Mouse (Mus musculus) forebrain, embryonic 16.5 days (tissue): ENCODE measurements around the gene Hfe2. TPM values are rescaled to one million over a fixed set of nuclear protein-coding genes. Genes with fewer than 3 reads are reported as not detected.

ENCODE experiments used
- ATAC-seq: fragments of 200-750 bp; cut with Nextera tagmentation; 2 replicates; pipeline ENCODE4 v1.8.0; 2017; ENCODE audit warnings: mild to moderate bottlenecking, moderate library complexity
- H3K27ac ChIP-seq: fragments of 300-500 bp; sonication (generic); 2 replicates; pipeline ENCODE4 v1.5.1; 2014; ENCODE audit warnings: low read length, control low read depth
- H3K27me3 ChIP-seq: fragments of 300-500 bp; sonication (generic); replicated peaks from 2 replicates; pipeline ENCODE4 v1.6.1; 2014; ENCODE audit warnings: low read length; ENCODE audit not compliant: control insufficient read depth, insufficient read depth
- H3K36me3 ChIP-seq: fragments of 300-500 bp; sonication (generic); 2 replicates; pipeline ENCODE4 v1.6.1; 2014; ENCODE audit not compliant: control insufficient read depth, insufficient read depth
- H3K4me1 ChIP-seq: fragments of 300-500 bp; sonication (generic); replicated peaks from 2 replicates; pipeline ENCODE4 v1.6.1; 2014; ENCODE audit warnings: low read length; ENCODE audit not compliant: control insufficient read depth, insufficient read depth
- H3K4me2 ChIP-seq: fragments of 300-500 bp; sonication (generic); 2 replicates; pipeline ENCODE4 v1.6.1; 2014; ENCODE audit warnings: mild to moderate bottlenecking, low read length, control low read depth
- H3K4me3 ChIP-seq: fragments of 300-500 bp; sonication (generic); replicated peaks from 2 replicates; pipeline ENCODE4 v1.5.1; 2014; ENCODE audit warnings: mild to moderate bottlenecking, low read length, control low read depth
- H3K9ac ChIP-seq: fragments of 300-500 bp; sonication (generic); replicated peaks from 2 replicates; pipeline ENCODE4 v1.6.1; 2014; ENCODE audit warnings: low read depth, low read length, control low read depth
- H3K9me3 ChIP-seq: fragments of 300-500 bp; sonication (generic); 2 replicates; pipeline ENCODE4 v1.6.1; 2016; ENCODE audit warnings: low read length; ENCODE audit not compliant: control insufficient read depth
- WGBS: fragments of 180-500 bp; shearing (Covaris S2); extraction: QIAGEN DNeasy Blood & Tissue Kit; methylation state at CpG from one replicate; pipeline ENCODE4 v1.1.7; 2014; 5-methylcytosine and 5-hydroxymethylcytosine counted together
- polyA plus RNA-seq: library from polyadenylated mRNA; unstranded; fragments of >200 nt; fragmentation: Nextera tagmentation; extraction: Ambion mirVana; gene quantifications from 2 replicates; pipeline ENCODE4 v1.2.1, GENCODE M21; 2015

The Hfe2 gene
- polyA plus RNA-seq, 1 experiment from 2014 or later, result 1.1 TPM

GRCm38 (mm10) chr3:96551890-96552289, 26.9 kb downstream of the Hfe2 start:
- no peaks in the 10 kb centered on the region for H3K9me3 ChIP-seq
- H3K27ac ChIP-seq, result no peak overlapping the region
- no peaks in the 10 kb centered on the region for H3K27me3 ChIP-seq
- H3K36me3 ChIP-seq, result no peaks in the 10 kb centered on the region
- no peak for ATAC-seq
- WGBS, result 67% methylated on average over 7 of the region's 7 CpGs
- no peak overlapping the region for H3K4me3 ChIP-seq
- no peak overlapping the region for H3K4me2 ChIP-seq
- peaks cover 22% of the 10 kb centered on the region for H3K4me1 ChIP-seq
- no peak overlapping the region for H3K9ac ChIP-seq

DNA sequence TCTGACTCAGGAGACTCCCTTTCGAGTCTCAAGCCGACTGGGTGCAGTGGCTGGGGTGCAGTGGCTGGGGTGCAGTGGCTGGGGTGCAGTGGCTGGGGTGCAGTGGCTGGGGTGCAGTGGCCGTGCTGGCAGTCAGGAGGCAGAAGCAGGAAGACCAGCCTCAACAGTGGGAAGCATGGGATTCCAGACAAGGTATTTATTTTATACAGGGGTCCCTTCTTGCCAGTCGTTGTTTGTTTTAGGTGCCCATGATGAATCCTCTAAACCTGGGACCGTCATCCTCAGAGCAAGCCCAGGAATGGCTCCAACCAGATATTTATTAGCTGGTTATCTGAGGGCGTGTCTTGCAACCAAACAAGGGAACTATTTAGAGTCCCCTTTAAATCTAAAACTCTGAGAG, 28.6 kb downstream of the Hfe2 start:
- ATAC-seq, result no peak
- H3K36me3 ChIP-seq, result no peaks in the 10 kb centered on the region

DNA sequence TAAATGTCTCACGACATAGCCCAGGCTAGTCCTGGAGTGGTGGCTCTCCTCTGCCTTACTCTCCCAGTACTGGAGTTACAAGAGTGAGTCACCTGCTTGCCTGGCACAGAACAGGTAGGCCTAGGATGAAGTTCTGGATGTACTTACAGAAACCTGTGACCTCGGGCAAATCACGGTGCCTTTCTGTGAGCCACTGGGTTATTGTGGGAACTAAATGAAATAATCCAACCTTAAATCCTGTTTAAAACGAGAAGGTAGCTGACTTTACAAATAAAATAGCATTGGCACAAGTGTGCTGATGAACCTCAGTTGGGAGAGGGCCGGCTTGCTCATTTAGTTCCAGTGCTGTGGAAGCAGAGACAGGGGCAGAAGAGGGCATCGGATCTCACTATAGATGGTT, 29.3 kb downstream of the Hfe2 start:
- Histone ChIP-seq H3K4me3 (no peak overlapping the region), H3K27ac (no peak overlapping the region), H3K4me1 (peaks cover 28% of the 10 kb centered on the region), H3K27me3 (no peaks in the 10 kb centered on the region), H3K9me3 (no peaks in the 10 kb centered on the region), H3K9ac (no peak overlapping the region), H3K36me3 (no peaks in the 10 kb centered on the region), H3K4me2 (no peak overlapping the region)
- no peak for ATAC-seq
- 81% methylated on average over 6 of the region's 6 CpGs for WGBS

More for the DNA sequence above, 28.6 kb downstream of the Hfe2 start:
- Histone ChIP-seq H3K27me3 (no peaks in the 10 kb centered on the region), H3K27ac (no peak overlapping the region), H3K9me3 (no peaks in the 10 kb centered on the region), H3K4me3 (no peak overlapping the region), H3K4me1 (peaks cover 22% of the 10 kb centered on the region), H3K4me2 (no peak overlapping the region), H3K9ac (no peak overlapping the region)
- WGBS, result 85% methylated on average over 6 of the region's 6 CpGs

DNA sequence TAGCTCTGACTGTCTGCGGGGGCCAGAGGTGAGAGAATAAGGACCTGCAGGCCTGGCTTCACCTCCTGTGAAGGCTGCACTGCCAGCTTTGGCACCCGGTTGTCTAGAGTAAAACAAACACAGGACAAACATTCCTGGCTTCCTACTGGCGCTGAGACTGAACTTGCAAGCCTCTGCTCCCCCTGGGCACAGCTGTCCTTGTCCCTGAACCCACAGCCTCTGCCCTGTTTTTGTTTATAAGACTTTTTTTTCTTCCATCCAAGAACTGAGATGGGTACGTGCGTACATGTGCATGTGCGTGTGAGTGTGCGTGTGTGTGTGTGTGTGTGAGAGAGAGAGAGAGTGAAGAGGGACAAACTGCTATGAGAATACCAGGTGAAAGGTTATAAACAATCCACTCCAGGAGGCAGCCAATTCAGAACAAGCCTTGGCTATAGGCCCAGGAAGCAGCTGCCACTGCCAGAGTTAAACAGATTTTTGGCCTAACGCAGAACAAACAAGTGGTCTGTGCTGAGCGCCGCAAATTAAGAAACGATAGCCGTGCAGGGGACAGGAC, 30.1 kb downstream of the Hfe2 start:
- ATAC-seq, result peak; percentile 22

DNA sequence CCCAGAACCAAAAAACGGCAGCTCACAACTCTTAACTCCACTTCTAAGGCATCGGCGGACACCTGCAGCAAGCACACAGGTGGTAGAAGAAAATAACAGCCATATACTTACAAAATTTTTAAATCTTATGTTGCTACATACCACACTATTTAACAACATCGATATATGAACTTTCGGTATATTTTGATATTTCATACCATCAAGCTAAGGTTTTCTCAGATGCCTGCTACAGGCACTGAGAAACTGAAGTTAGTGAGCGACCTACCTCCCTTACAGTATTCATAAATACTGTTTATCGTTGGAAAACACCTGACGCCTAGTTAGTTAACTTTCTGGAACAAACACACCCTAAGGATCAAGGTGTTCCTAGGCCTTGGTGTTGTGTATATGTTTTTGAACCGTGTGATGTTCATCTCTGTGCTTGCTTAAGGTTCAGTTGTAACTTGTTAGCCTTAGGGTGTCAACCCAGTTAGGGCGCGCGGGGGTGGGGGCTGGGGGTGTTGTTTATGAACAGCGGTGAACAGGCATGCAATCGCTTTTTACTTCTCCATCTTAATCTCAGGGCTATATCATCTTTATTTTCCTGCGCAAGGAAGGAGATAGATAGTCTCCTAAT, 31.1 kb downstream of the Hfe2 start:
- Histone ChIP-seq H3K9ac (no peak overlapping the region), H3K4me2 (no peak overlapping the region), H3K27me3 (no peaks in the 10 kb centered on the region), H3K4me3 (no peak overlapping the region), H3K27ac (peak overlapping the region; percentile 33; the same call in 1 of the 2 replicates), H3K36me3 (peaks cover 9% of the 10 kb centered on the region), H3K4me1 (peaks cover 46% of the 10 kb centered on the region), H3K9me3 (no peaks in the 10 kb centered on the region)
- 85% methylated on average over 15 of the region's 15 CpGs for WGBS
- no peak for ATAC-seq

More for the DNA sequence above, 30.1 kb downstream of the Hfe2 start:
- H3K4me2 ChIP-seq, result no peak overlapping the region
- peaks cover 1% of the 10 kb centered on the region; the same call in 1 of the 2 replicates for H3K36me3 ChIP-seq
- H3K27me3 ChIP-seq, result no peaks in the 10 kb centered on the region
- H3K27ac ChIP-seq, result peak overlapping the region; percentile 29; the same call in 1 of the 2 replicates
- H3K9ac ChIP-seq, result no peak overlapping the region
- H3K9me3 ChIP-seq, result no peaks in the 10 kb centered on the region
- H3K4me3 ChIP-seq, result no peak overlapping the region
- 13% methylated on average over 12 of the region's 12 CpGs for WGBS
- peaks cover 37% of the 10 kb centered on the region for H3K4me1 ChIP-seq

DNA sequence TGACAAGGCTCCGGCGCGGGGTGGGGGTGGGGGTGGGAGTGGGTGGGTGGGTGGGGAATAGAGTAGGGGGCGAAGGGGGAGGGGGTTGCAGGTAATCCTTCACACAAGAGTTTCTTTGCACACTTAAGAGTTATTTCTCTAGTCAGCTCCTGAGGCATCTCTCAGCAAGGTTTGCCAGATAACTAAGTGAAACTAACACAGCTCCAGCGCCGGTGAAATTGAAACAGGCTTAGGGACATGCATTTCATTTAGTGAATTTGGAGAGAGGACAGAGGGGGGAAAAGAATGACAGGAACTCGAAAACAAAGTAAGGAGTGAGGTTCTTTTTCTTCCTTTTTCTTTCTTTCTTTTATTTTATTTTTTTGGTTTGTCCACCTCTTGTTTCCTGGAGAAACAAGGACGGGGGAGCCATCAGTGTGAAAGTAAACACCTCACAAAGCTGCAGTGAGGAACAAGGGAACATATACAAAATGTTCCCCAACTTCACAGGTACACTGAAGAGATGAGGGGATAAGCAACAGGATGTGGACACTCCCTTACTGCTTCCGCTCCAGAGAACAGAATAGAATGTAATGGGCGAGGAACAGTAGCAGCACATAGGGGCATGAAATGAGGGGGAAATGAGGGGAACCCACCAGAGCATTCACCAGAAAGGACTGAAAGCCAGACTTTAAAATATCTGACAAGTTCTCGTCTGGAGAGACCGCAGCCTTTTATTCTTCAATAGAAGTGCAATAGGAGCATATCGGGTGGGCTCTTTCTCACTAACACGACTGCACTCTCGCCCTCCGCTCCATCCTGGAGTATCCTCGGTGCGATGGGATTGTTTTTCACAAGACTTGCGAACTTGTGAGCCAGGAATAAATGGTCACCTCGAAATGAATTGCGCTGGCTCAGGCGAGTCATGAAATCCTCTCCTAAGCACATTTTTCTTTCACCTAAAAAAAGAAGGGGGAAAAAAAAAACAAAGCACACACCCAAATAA, 32.0 kb downstream of the Hfe2 start:
- Histone ChIP-seq H3K36me3 (peaks cover 12% of the 10 kb centered on the region), H3K4me1 (peaks cover 48% of the 10 kb centered on the region), H3K27ac (peak overlapping the region; percentile 81), H3K27me3 (no peaks in the 10 kb centered on the region), H3K9ac (peak overlapping the region; percentile 62), H3K9me3 (no peaks in the 10 kb centered on the region), H3K4me3 (peak overlapping the region; percentile 85), H3K4me2 (peak overlapping the region; percentile 77)
- WGBS, result 6% methylated on average over 22 of the region's 22 CpGs
- ATAC-seq, result peak; percentile 1

- peak within 1 kb of the TSS; percentile 81 for H3K27ac ChIP-seq
- peaks cover 48% of the 10 kb centered on the region for H3K4me1 ChIP-seq
- peaks cover 12% of the 10 kb centered on the region for H3K36me3 ChIP-seq
- H3K9ac ChIP-seq, result peak within 1 kb of the TSS; percentile 68
- H3K9me3 ChIP-seq, result no peaks in the 10 kb centered on the region
- WGBS, result under 1% methylated on average over 26 of the region's 26 CpGs
- no peaks in the 10 kb centered on the region for H3K27me3 ChIP-seq
- peak within 1 kb of the TSS; percentile 85 for H3K4me3 ChIP-seq
- peak; percentile 99 for ATAC-seq
- peak within 1 kb of the TSS; percentile 77 for H3K4me2 ChIP-seq
These were observed 32.7 kb downstream of the Hfe2 start, which contains the start of gene Txnip for GRCm38 (mm10) chr3:96557694-96558093. Txnip (plus strand) TSS chr3:96557957.

DNA sequence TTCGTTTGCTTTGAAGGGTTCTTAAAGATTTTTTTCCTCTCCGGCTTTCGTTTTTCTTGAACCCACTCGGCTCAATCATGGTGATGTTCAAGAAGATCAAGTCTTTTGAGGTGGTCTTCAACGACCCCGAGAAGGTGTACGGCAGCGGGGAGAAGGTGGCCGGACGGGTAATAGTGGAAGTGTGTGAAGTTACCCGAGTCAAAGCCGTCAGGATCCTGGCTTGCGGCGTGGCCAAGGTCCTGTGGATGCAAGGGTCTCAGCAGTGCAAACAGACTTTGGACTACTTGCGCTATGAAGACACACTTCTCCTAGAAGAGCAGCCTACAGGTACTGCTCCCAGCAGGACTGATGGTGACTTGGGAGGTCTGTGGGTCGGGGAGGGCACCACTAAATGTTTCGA, 33.2 kb downstream of the Hfe2 start:
- Histone ChIP-seq H3K9ac (peak overlapping the region; percentile 68), H3K4me3 (peak overlapping the region; percentile 85), H3K4me1 (peaks cover 48% of the 10 kb centered on the region), H3K4me2 (peak overlapping the region; percentile 77), H3K27ac (peak overlapping the region; percentile 65), H3K36me3 (peaks cover 12% of the 10 kb centered on the region), H3K9me3 (no peaks in the 10 kb centered on the region), H3K27me3 (no peaks in the 10 kb centered on the region)
- no peak for ATAC-seq
- WGBS, result 1% methylated on average over 17 of the region's 17 CpGs

GRCm38 (mm10) chr3:96558668-96559196, 33.8 kb downstream of the Hfe2 start:
- no peak for ATAC-seq
- 32% methylated on average over 10 of the region's 10 CpGs for WGBS
- H3K4me1 ChIP-seq, result peaks cover 48% of the 10 kb centered on the region
- peaks cover 12% of the 10 kb centered on the region for H3K36me3 ChIP-seq
- H3K9me3 ChIP-seq, result no peaks in the 10 kb centered on the region
- H3K9ac ChIP-seq, result peak overlapping the region; percentile 68
- peak overlapping the region; percentile 3; the same call in 1 of the 2 replicates for H3K27ac ChIP-seq
- H3K4me3 ChIP-seq, result peak overlapping the region; percentile 85
- H3K27me3 ChIP-seq, result no peaks in the 10 kb centered on the region
- H3K4me2 ChIP-seq, result peak overlapping the region; percentile 77
